ENCODE assay signal across 22 mouse cellular contexts in genomic region chr10:114415717-114416116, GRCm38 (mm10).
"Had no signal": no experiment of that assay in that cellular context is flagged by ENCODE, and none has a peak within 500 bp of the region (broad histone marks: within the 10 kb centered on the region; RNA-seq: fewer than 3 reads in every experiment).

No protein-coding gene starts in this region.

- ATAC-seq: forebrain, embryonic 13.5 days; forebrain, embryonic 14.5 days; forebrain, embryonic 15.5 days; forebrain, embryonic 16.5 days; forebrain, postnatal 0 days had no signal

- DNase-seq: cerebellum, adult 2 months; cerebellum, adult 8-10 months; cerebellum, adult 9-10 months; cerebellum, adult 9-11 months; cerebellum, postnatal 10 days; cerebellum, postnatal 14 days; cerebellum, postnatal 25 days; cerebellum, postnatal 36 days; embryo, embryonic 11 days; forebrain, postnatal 0 days; gastrocnemius, adult 2 months; gastrocnemius, postnatal 10 days; gastrocnemius, postnatal 14 days; gastrocnemius, postnatal 25 days; gastrocnemius, postnatal 36 days; heart, adult 11 months; heart, adult 18-20 months; heart, adult 2 months had no signal
